Mouse (Mus musculus) forebrain, embryonic 10.5 days (tissue): ENCODE measurements around the gene C1ql4. TPM values are rescaled to one million over a fixed set of nuclear protein-coding genes. Genes with fewer than 3 reads are reported as not detected.

Experiments
- DNase-seq: peaks from one replicate; pipeline ENCODE4 v3.0.0-alpha.2; 2017; ENCODE audit warnings: low spot score; ENCODE audit errors: extremely low spot score
- H3K27ac ChIP-seq: fragments of 300-500 bp; sonication (generic); 2 replicates; pipeline ENCODE4 v1.5.1; 2016; ENCODE audit warnings: mild to moderate bottlenecking
- H3K27me3 ChIP-seq: fragments of 300-500 bp; sonication (generic); 2 replicates; pipeline ENCODE4 v1.6.1; 2016; ENCODE audit warnings: mild to moderate bottlenecking; ENCODE audit not compliant: poor library complexity, severe bottlenecking
- H3K36me3 ChIP-seq: fragments of 300-500 bp; sonication (generic); replicated peaks from 2 replicates; pipeline ENCODE4 v1.6.1; 2016; ENCODE audit warnings: mild to moderate bottlenecking, moderate library complexity
- H3K4me1 ChIP-seq: fragments of 300-500 bp; sonication (generic); 2 replicates; pipeline ENCODE4 v1.6.1; 2016
- H3K4me3 ChIP-seq: fragments of 300-500 bp; sonication (generic); 2 replicates; pipeline ENCODE4 v1.5.1; 2016; ENCODE audit warnings: mild to moderate bottlenecking, moderate library complexity
- H3K9me3 ChIP-seq: fragments of 300-500 bp; sonication (generic); 2 replicates; pipeline ENCODE4 v1.6.1; 2016; ENCODE audit warnings: mild to moderate bottlenecking, moderate library complexity
- WGBS: fragments of 180-500 bp; shearing (Covaris S2); methylation state at CpG from one replicate; pipeline ENCODE4 v1.1.7; 2016; 5-methylcytosine and 5-hydroxymethylcytosine counted together
- polyA plus RNA-seq: library from polyadenylated mRNA; unstranded; fragments of >200 nt; fragmentation: Nextera tagmentation; extraction: Ambion mirVana; gene quantifications from 2 replicates; pipeline ENCODE4 v1.2.1, GENCODE M21; 2016

Gene C1ql4
- polyA plus RNA-seq, 1 experiment from 2014 or later: 0.12 TPM

DNA sequence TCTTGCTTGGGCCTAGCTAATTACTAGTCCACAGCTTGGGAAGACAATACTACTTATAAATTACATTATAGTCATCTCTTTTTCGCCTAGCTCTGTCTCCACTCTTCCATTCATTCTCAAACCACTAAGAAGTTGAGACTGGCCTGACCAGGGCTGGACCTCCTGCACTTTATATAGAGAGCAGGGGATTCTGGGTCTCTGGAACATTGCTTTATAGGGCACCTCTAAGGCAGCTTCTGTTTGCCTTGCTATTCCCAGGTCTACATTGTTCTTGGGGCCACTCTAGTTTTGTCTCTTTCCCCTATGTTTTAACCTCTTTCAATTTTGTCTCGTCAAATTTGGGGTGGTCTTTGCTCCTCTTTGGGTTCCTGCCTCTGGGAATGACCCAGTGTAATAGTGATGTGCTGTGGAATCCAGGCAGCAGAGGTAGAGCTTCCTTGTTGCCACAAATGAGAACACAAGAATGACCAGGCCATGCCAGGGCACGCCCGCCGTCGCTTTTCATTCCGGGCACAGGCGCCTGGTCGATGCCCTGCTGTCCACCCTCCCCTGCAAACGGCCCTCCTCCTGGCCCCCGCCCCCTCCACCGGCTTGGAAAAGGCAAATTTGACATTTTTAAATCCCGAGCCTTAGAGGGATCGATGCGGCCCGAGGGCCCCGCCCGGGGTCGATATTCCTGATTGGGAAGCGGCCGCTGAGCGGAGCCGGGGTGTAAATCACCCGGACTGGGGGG is 8.6 kb upstream of the C1ql4 start:
- Histone ChIP-seq H3K36me3 (no peaks in the 10 kb centered on the region), H3K9me3 (no peaks in the 10 kb centered on the region), H3K27me3 (peaks cover 97% of the 10 kb centered on the region), H3K27ac (peak overlapping the region; percentile 65; the same call in 1 of the 2 replicates), H3K4me1 (peaks cover 66% of the 10 kb centered on the region), H3K4me3 (peak overlapping the region; percentile 50)
- DNase-seq: no peak
- WGBS: 1% methylated on average over 24 of the region's 24 CpGs

DNA sequence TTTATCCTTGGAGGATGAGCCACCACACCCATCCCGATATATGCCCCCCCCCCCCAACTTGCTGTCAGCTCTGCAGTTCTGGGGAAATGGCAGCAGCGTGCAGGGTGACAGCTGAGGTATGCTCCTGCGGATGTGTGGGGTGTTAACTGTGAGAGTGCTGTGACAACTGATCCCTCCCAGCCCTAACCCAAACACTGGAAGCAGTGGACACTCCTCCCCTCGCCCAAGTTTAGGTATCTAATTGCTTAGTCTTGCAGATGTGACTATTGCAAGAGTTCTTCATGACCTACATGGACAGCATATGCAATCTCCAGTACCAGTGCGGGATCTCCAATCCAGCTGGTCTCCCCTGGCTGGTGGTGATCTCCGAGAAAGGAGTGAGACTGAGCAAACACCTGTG is 7.7 kb upstream of the C1ql4 start:
- no peaks in the 10 kb centered on the region for H3K36me3 ChIP-seq
- H3K4me3 ChIP-seq: peak overlapping the region; percentile 28; the same call in 1 of the 2 replicates
- no peak for DNase-seq
- no peaks in the 10 kb centered on the region for H3K9me3 ChIP-seq
- H3K27me3 ChIP-seq: peaks cover 97% of the 10 kb centered on the region
- 5% methylated on average over 6 of the region's 6 CpGs for WGBS
- no peak overlapping the region for H3K27ac ChIP-seq
- peaks cover 73% of the 10 kb centered on the region for H3K4me1 ChIP-seq

DNA sequence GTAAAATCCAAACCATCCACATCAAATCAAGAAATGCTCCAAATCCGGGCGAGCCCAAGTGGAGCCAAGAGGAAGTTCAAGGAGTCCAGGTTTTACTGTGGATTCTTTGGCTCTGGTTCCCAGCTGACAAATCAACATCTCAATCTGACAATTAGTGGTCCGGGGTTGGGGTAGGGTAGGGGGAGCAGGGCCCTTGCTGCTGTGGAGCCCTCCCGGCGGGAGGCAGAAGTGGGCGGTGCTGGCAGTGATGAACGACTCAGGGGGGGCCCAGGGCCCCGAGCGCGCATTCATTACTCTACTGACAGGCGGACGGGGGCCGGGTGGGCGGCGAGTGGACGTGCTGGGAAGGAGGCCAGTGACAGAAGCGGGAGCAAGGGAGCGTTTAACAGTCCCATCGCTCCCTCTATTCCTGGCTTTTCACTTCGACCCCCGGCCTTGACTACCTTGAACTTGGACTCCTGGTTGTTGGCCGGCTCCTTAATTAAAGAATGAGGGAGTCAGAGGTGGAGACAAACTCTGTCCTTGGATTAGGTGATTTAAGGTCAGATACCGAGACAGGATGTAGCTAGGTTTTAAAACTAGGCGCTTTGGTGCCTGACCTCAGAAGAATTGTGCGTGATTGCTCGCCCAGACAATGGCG is 7.1 kb upstream of the C1ql4 start:
- DNase-seq: no peak

DNA sequence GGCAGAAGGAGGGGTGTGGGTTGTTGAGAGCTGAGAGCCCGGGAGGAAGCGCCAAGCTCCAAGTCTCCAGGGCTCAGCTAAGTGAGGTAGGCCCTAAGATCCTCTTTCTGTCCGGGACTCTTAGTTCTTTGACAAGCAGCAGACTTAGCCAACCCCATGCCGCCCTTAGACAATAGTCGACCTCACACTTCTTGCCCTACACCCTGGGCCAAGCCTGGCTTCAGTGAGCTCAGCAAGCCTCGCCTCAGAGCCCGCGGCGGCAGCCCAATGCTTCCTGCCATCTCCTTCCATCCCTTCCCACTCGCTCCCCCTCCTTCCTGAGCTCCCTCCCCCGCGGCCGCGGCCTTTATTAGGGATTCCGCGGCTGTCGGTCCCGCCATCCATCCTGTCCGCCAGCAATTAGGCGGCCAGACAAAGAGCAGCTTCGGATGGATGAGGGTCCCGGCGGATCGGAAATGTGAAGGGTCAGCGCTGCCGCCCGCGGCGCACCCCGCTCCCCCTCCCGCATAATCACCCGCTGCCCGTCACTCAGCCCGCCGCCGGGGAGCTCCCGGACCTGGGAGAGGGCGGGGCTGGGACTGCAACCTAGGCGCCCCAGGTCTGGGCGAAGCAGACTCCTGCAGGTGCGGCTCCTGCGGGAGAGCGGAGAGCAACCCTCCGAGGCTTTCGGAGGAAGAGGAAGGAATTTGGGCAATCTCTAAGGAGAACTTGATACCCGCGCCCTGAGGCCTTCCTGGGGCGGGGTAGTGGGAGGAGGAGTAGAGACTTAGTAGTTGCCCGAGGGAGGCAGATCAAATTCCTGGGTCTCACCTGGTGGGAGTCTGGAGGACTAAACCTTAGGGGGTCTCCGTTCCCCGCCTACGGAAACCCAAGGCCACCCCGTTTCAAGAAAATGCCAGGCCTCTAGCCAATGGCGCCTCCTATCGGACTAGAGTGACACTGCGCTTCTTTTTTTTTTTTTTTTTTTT is 6.0 kb upstream of the C1ql4 start:
- peak; percentile 75 for DNase-seq
- peak overlapping the region; percentile 60 for H3K4me3 ChIP-seq
- no peaks in the 10 kb centered on the region for H3K9me3 ChIP-seq
- peak overlapping the region; percentile 82 for H3K27ac ChIP-seq
- no peaks in the 10 kb centered on the region for H3K36me3 ChIP-seq
- under 1% methylated on average over 56 of the region's 56 CpGs for WGBS
- peaks cover 79% of the 10 kb centered on the region for H3K4me1 ChIP-seq
- H3K27me3 ChIP-seq: peaks cover 98% of the 10 kb centered on the region

More for the DNA sequence above, 7.1 kb upstream of the C1ql4 start:
- H3K4me1 ChIP-seq: peaks cover 79% of the 10 kb centered on the region
- peaks cover 98% of the 10 kb centered on the region for H3K27me3 ChIP-seq
- H3K27ac ChIP-seq: no peak overlapping the region
- no peaks in the 10 kb centered on the region for H3K36me3 ChIP-seq
- H3K4me3 ChIP-seq: peak overlapping the region; percentile 28
- no peaks in the 10 kb centered on the region for H3K9me3 ChIP-seq
- 1% methylated on average over 27 of the region's 27 CpGs for WGBS

DNA sequence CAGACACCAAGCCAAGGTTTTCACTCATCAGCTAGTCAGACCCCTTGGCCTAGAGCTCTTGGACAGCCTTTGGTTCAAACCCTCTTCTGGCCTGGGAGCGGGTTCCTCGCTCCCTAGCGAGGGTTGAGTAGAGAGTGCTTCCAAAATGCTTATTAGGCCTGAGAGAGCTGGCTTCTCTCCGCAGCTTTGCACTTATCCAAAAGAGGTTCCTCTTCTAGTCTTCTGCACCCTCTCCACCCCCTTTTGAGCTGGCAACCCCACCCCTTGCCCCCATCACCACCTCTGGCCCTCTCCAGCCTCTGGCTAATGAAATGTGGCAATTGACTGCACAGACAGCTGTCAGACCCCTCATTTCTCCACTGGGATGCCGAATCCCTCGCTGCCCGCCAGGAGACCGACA is 5.3 kb upstream of the C1ql4 start, which contains the start of gene Dnajc22:
TSS of gene Dnajc22 (plus strand) at position 301 of the 400 bp plus-strand sequence.
- peak within 1 kb of the TSS; percentile 60 for H3K4me3 ChIP-seq
- 7% methylated on average over 8 of the region's 8 CpGs for WGBS
- H3K36me3 ChIP-seq: no peaks in the 10 kb centered on the region
- H3K9me3 ChIP-seq: no peaks in the 10 kb centered on the region
- peak; percentile 36 for DNase-seq
- peaks cover 98% of the 10 kb centered on the region for H3K27me3 ChIP-seq
- peak within 1 kb of the TSS; percentile 82 for H3K27ac ChIP-seq
- peaks cover 79% of the 10 kb centered on the region for H3K4me1 ChIP-seq

DNA sequence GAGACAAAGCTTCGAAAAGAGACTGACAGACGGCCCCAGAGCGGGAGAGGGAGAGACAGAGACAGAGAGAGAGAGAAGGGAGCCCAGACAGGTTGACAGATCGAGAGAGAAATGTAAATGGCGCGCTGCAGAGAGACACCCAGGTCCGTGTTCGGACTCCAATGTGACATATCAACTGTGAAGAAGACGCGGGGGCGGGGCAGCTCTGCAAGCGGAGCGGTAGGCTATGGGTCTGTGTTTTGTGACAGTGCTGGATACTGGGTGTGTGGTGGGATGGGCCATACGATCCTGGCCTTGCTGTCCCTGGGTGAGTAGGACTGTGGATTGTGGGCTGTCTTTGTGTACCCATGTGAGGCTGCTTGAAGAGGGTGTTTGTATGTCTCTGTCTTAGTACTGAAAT is 1.5 kb upstream of the C1ql4 start:
- no peaks in the 10 kb centered on the region for H3K36me3 ChIP-seq
- no peak for DNase-seq
- 8% methylated on average over 14 of the region's 14 CpGs for WGBS
- peak overlapping the region; percentile 40; the same call in 1 of the 2 replicates for H3K4me3 ChIP-seq
- peaks cover 100% of the 10 kb centered on the region for H3K27me3 ChIP-seq
- H3K4me1 ChIP-seq: peaks cover 60% of the 10 kb centered on the region
- no peaks in the 10 kb centered on the region; the same call in 1 of the 2 replicates for H3K9me3 ChIP-seq
- no peak overlapping the region for H3K27ac ChIP-seq

DNA sequence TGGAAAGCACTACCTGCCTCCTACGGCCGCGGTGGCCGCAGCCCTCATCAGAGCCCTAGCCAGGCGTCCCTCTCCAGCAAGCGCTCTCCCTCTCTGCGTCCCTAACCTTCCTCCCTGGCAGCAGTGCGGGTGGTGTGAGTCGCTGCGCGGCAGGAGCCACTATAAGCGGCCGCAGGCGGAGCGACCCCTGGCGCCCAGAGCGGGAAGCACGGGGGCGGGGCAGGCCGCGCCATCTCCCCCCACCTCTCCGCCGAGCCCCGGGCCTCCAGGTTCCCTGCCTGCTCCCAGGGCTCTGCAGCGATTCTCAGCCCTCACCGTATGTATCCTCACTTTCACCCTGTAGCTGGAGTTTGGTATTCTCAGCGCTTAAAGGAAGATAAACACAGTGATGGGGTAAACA is 675 bp upstream of the C1ql4 start:
- Histone ChIP-seq H3K27ac (peak overlapping the region; percentile 62), H3K4me1 (peaks cover 60% of the 10 kb centered on the region), H3K27me3 (peaks cover 100% of the 10 kb centered on the region), H3K9me3 (no peaks in the 10 kb centered on the region; the same call in 1 of the 2 replicates), H3K36me3 (peaks cover 7% of the 10 kb centered on the region), H3K4me3 (peak overlapping the region; percentile 40)
- DNase-seq: peak; percentile 83
- under 1% methylated on average over 27 of the region's 27 CpGs for WGBS

DNA sequence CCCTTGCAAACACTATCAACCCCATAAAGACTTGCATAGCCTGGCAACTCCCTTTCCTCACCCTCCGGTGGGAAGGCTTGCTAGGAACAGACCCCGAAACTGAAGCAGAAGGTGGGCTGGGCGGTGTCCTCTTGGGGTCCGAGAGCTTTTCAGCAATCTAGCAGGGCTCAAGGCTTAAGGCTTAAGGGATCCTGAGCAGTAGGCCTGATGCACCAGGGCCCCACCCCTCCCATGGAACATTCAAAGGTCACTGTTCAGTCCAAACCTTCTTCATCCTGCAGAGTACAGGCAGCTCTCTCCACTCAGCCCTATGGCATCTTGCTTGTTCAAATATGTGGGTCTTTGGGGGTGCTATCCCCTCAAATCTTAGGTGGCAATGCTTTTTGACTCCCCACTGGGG is 1.6 kb downstream of the C1ql4 start:
- peaks cover 52% of the 10 kb centered on the region for H3K4me1 ChIP-seq
- H3K36me3 ChIP-seq: peaks cover 30% of the 10 kb centered on the region
- 67% methylated on average over 4 of the region's 4 CpGs for WGBS
- peaks cover 91% of the 10 kb centered on the region for H3K27me3 ChIP-seq
- H3K9me3 ChIP-seq: no peaks in the 10 kb centered on the region; the same call in 1 of the 2 replicates
- no peak overlapping the region for H3K4me3 ChIP-seq
- DNase-seq: no peak
- H3K27ac ChIP-seq: no peak overlapping the region

DNA sequence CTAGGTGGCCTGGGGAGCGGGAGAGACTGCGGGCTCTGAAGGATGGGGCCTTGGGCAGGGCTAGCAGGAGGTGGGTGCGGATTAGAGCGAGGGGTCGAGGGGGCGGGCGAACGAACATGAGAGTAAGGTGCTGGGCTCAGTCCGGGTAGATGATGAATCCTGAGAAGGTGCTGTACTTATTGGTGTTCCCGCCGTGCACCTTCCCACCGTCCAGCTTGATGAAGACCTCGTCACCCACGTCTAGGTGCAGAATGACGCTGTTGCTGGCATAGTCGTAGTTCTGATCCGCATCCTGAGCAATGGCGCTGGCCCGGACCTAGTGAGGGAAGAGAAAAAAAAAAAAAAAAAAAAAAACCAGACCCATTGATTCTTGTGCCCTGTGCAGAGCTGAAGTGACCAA is 3.0 kb downstream of the C1ql4 start:
- Histone ChIP-seq H3K4me1 (peaks cover 38% of the 10 kb centered on the region), H3K27me3 (peaks cover 77% of the 10 kb centered on the region), H3K36me3 (peaks cover 43% of the 10 kb centered on the region), H3K27ac (no peak overlapping the region), H3K4me3 (peak overlapping the region; percentile 23), H3K9me3 (no peaks in the 10 kb centered on the region; the same call in 1 of the 2 replicates)
- 6% methylated on average over 19 of the region's 19 CpGs for WGBS
- DNase-seq: no peak

DNA sequence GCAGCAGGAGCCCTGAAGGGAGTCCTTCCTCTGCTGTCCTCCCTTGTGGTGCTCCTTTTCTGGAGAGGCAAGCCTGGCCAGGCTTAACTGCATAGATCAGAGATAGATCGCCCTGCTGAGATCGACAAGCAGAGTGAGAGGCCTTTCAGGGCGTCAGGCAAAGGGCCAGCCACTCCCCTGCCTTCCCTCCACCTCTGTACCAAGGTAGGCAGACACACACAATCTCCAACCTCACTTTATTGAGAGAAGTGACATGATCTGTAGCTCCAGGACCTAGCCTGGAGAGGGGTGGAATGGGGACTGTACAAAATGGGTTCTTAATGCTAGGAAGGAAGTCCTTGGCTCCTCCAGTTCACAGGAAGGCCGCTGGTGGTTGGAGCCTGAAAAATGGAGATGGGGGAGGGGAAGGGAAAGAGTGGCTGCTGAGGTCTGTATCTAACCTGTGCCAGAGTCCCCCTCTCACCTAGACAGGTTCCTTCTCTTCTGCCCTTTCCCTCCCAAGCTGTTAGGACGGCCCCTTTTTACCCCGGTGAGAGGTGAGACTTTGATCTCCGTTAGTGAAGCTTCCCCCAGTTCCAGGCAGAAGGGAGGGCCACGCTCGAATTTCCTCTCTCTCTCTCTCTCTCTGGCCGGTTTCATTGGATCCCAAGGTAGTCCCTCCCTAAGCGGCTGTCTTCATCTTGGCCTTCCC is 3.6 kb downstream of the C1ql4 start:
- no peak overlapping the region for H3K27ac ChIP-seq
- H3K27me3 ChIP-seq: peaks cover 71% of the 10 kb centered on the region
- WGBS: 5% methylated on average over 11 of the region's 11 CpGs
- peak overlapping the region; percentile 23 for H3K4me3 ChIP-seq
- DNase-seq: no peak
- no peaks in the 10 kb centered on the region; the same call in 1 of the 2 replicates for H3K9me3 ChIP-seq
- peaks cover 49% of the 10 kb centered on the region for H3K36me3 ChIP-seq
- H3K4me1 ChIP-seq: peaks cover 34% of the 10 kb centered on the region

DNA sequence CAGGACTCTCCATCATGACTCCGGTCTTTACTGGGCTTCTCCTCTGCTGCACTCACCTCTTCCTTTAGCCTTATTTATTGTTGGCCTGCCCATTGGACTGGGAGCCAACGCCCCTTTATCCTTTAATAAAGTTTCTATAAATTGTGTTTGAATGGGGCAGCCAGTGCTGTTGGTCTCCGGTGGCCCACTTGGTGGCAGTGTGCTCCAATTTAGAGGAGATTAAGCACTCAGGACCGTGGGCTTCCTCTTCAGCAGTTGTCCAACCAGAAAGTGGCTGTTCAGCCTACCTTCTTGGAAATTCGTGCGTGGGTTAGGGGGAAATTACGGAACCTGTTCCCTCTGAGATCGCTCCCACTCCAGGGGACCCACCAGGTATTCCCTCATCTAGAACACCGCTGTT is 4.4 kb downstream of the C1ql4 start:
- Histone ChIP-seq H3K9me3 (no peaks in the 10 kb centered on the region; the same call in 1 of the 2 replicates), H3K4me3 (no peak overlapping the region), H3K4me1 (peaks cover 34% of the 10 kb centered on the region), H3K27ac (no peak overlapping the region), H3K27me3 (peaks cover 63% of the 10 kb centered on the region), H3K36me3 (peaks cover 57% of the 10 kb centered on the region)
- WGBS: 75% methylated on average over 9 of the region's 9 CpGs
- peak; percentile 48 for DNase-seq

DNA sequence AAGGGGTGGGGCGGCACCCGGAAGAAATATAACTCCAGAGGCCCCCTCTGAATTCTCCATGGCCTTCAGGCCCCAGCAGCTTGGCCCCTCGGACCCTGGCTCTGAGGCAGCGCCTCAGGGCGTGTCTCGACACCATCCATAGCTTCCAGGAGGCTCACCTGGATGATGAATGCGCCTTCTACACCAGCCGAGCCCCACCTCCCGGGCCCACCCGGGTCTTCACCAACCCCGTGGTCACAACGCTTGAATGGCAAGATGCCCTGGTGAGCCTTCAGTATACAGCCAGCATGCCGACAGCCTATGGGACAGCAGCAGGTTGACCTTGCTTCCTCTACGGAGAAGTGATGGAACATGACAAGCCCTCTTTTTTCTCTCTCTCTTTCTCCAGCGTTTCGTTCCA is 4.8 kb downstream of the C1ql4 start:
- H3K9me3 ChIP-seq: no peaks in the 10 kb centered on the region; the same call in 1 of the 2 replicates
- H3K27me3 ChIP-seq: peaks cover 59% of the 10 kb centered on the region
- no peak overlapping the region for H3K4me3 ChIP-seq
- DNase-seq: no peak
- H3K27ac ChIP-seq: no peak overlapping the region
- WGBS: 91% methylated on average over 16 of the region's 16 CpGs
- peaks cover 34% of the 10 kb centered on the region for H3K4me1 ChIP-seq
- H3K36me3 ChIP-seq: peaks cover 61% of the 10 kb centered on the region
